Mouse (Mus musculus) heart, postnatal 10 days (tissue): ENCODE data around the gene Vipas39. TPM values are rescaled to one million over a fixed set of nuclear protein-coding genes. Genes with fewer than 3 reads are reported as not detected.

Source experiments
- DNase-seq, 2 experiments: peaks; one replicate each; pipeline ENCODE4 v3.0.0; 2021
- intact Hi-C: fragments of 180-260 bp; cut with DNase I; formaldehyde crosslinking; loops from one replicate; pipeline ENCODE4 v1.15.1; 2025
- microRNA-seq, 2 experiments: library from miRNA; unstranded; fragments of <30 nt; microRNA quantifications; one replicate each; pipeline ENCODE4 v1.2.0; 2022
- total RNA-seq, 2 experiments: library from RNA; stranded (reverse); gene quantifications; 2 replicates each; pipeline ENCODE4 v1.2.3; 2021

Gene Vipas39
- total RNA-seq, 2 experiments from 2014 or later, result 33.2 to 34.0 TPM

DNA sequence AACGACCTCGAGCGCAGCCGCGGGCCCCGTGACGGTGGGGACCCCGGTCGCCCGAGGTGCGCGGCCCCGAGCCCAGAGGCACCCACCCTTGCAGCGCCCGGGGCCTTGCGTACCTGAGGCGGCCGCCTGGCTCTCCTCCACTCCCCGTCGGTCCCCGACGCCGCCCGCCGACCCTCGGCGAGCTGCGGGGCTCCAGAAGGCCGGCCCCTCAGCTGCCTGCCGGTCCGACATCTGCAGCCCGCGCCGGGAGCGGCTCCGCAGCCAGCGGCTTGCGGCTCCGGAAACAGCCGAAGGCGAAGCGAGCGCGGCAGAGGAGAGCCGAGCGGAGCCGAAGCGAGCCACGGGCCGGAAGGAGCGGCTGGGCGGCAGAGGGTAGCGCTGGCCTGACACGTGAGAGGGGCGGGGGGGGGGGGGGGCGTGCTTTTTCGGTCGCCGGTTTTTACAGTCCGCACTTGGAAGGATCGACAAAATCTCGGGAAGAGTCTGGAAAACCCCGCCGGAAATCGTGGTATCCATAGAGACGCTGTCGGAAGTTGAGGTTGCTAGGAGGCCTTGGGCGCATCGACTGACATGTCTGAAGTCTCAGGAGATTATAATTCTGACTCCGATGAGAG, 66.0 kb downstream of the Vipas39 start, which contains the start of gene Tmed8:
TSS of gene Tmed8 (minus strand) at position 482 of the 614 bp plus-strand sequence.
- intact Hi-C loops, result loop anchor here (5.0 kb wide), 1 partner anchor 53 kb away; the partner anchor contains the start of genes Gstz1 and Pomt2
- DNase-seq, result peak; percentile 83 to 85

DNA sequence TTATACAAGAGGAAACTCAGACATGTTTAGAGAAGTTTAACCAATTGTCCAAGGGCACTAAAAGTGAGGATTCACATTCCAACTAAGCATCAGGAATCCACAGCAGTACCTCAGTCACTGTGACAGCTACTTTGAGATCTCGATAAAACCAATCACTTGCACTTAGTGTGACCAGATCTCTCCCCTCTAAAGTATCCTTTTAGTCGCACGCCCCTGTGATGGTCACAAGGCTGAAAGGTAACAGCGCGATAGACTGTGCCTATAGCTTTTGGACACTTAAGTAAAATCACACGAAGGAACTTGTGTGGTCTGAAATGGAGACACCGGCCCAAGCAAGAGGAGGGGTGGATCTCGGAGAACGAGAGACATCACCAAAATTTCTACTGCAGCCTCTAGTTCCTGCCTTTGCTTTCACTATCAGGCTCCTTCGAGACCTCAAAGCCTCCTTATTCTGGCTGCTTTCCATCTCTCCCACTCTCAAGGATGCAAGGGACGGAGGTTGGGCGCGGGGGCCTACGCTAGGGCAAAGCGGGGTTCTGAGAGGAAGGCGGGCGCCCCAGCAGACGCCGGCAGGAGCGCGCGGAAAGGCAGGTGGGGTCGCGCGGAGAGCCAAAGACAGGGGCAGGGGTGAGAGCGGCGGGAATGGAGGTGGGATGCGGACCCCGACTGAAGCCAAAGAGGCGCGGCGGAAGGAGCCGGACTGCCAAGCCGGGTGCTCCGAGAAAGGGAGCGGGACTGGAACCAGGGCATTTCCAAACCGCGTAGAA, 66.7 kb downstream of the Vipas39 start, which contains the start of gene Samd15:
TSS of gene Samd15 (plus strand) at position 518 of the 767 bp plus-strand sequence.
- peak; percentile 46 to 55 for DNase-seq
- intact Hi-C loops, result loop anchor here (5.0 kb wide), 1 partner anchor 52 kb away; the partner anchor contains the start of genes Gstz1 and Pomt2

DNA sequence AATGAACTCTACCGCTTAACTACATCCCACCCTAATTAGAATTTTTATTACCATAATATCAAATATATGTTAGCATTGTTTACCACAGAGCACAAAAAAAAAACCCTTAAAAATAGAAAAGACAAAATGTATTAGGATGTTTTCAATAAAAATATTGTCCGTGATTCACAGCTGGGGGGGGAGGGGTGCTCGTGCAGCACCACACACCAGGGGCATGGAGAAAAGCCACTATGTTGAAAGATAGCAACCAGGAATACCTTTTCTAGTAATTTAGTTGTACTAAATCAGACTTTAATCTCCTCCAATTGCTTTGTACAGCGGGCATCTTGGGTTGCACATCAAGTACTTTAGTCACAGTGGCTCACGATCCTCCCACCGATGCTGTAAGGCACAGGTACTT, 67.3 kb downstream of the Vipas39 start:
- intact Hi-C loops, result loop anchor here (5.0 kb wide), 1 partner anchor 51 kb away; the partner anchor contains the start of genes Gstz1 and Pomt2

DNA sequence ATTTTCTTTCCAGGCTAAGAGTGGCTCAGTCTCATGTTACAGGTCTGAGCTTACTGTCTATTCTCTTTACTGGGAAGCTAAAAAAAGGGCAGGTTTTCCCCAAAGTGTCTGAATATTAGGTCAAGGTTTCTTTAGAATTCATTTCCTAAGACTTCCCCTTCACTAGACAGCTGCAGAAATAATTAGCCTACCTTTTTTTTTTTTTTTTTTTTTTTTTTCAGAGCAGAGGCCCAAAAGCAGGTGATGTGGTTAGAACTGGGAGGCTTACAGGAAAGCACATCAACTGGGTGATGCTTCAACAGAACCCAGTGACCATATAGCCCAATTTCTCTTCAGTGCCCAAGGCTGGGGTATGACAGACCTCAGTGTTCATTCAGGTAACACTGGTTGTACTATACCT, 69.7 kb downstream of the Vipas39 start:
- DNase-seq, result no peak
- intact Hi-C loops, result loop anchor here (5.0 kb wide), 1 partner anchor 49 kb away; the partner anchor contains the start of genes Gstz1 and Pomt2

More for the DNA sequence above, 67.3 kb downstream of the Vipas39 start:
- no peak for DNase-seq

DNA sequence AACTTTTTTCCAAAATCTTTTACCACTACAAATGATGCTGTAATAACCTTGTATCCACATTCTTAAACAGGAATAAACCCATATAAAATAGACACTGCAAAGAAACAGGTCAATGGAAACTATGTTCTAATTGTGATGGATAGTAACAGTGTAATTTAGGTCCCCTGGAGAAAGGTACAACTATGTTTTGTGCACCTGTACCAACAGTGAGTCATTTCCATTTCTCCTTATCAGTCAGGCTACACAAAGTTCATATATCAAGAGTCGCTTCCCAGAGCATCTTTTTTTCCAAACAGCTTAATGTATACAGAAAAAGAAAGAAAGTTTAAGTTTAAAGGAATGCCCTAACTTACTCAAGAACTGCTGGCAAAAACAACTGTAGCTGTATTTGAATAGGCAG, 71.0 kb downstream of the Vipas39 start:
- intact Hi-C loops, result loop anchor here (5.0 kb wide), 1 partner anchor 48 kb away; the partner anchor contains the start of genes Gstz1 and Pomt2
- no peak for DNase-seq

DNA sequence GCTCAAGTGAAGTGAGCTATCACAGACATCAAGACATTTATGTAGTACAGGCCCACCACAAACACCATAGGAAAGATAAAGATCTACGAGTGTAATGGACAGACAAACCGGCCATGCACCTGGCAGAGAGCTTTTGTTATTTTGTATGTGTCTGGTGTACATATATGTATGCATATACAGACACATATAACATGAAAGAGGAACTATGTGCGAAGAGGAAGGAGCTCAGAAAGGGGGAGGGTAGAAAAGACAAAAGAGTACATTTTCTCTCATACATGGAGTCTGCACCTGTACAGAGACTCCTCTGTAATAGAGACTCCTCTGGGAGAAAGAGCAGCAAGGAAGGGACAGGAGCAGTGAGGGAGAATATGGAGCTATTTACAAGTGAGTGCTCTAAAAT, 73.0 kb downstream of the Vipas39 start:
- intact Hi-C loops, result no loop called here
- DNase-seq, result no peak

Small RNAs within 50 kb of the gene (microRNA-seq; reads per million reads assigned to microRNA genes)
- gene Gm47293, result 0 reads per million in 2 experiments

Other genes with a start within 250 kb of the Vipas39 start
- under 1 TPM; 0.17 to 0.25 TPM for gene Tmem63c, start 244.9 kb downstream of the Vipas39 start, total RNA-seq
- under 1 TPM in 1 of 2 experiments, not detected in 1; 0.17 TPM for gene Ngb, start 163.7 kb downstream of the Vipas39 start, total RNA-seq
- 10 to 100 TPM; 49.0 to 51.5 TPM for gene Gstz1, start 119.1 kb downstream of the Vipas39 start, total RNA-seq
- gene Pomt2, start 118.3 kb downstream of the Vipas39 start, total RNA-seq, result 10 to 100 TPM; 11.5 to 12.4 TPM
- gene Samd15, start 66.5 kb downstream of the Vipas39 start, total RNA-seq, result under 1 TPM; 0.34 to 0.72 TPM
- gene Tmed8, start 65.8 kb downstream of the Vipas39 start, total RNA-seq, result 1 to 10 TPM; 5.5 to 7.2 TPM
- gene Noxred1, start 27.5 kb downstream of the Vipas39 start, total RNA-seq, result under 1 TPM in 1 of 2 experiments, not detected in 1; 0.36 TPM
- 100 to 1,000 TPM; 103 to 108 TPM for gene Ahsa1, start 223 bp upstream of the Vipas39 start, total RNA-seq
- under 1 TPM in 1 of 2 experiments, not detected in 1; 0.43 TPM for gene Ism2, start 33.4 kb upstream of the Vipas39 start, total RNA-seq
- gene Sptlc2, start 122.1 kb upstream of the Vipas39 start, total RNA-seq, result 10 to 100 TPM; 51.9 to 58.9 TPM
- 100 to 1,000 TPM; 151 to 152 TPM for gene Slirp, start 177.6 kb upstream of the Vipas39 start, total RNA-seq
- gene Alkbh1, start 177.8 kb upstream of the Vipas39 start, total RNA-seq, result 10 to 100 TPM; 12.4 to 13.3 TPM
- 10 to 100 TPM; 47.1 to 53.2 TPM for gene Snw1, start 206.0 kb upstream of the Vipas39 start, total RNA-seq
- gene Gm5788, start 228.5 kb upstream of the Vipas39 start, total RNA-seq, result not detected
- not detected for gene Gm8300, start 248.1 kb upstream of the Vipas39 start, total RNA-seq